Mouse (Mus musculus) layer of hippocampus, postnatal 36 days (tissue): ENCODE data around the gene Ndufa11. TPM values are rescaled to one million over a fixed set of nuclear protein-coding genes. Genes with fewer than 3 reads are reported as not detected.

Source experiments
- DNase-seq, 2 experiments: peaks; one replicate each; pipeline ENCODE4 v3.0.0; 2022
- total RNA-seq, 2 experiments: library from RNA; stranded (reverse); gene quantifications; 2 replicates each; pipeline ENCODE4 v1.2.3; 2021

Gene Ndufa11
- total RNA-seq, 2 experiments from 2014 or later, result 213 to 221 TPM

DNA sequence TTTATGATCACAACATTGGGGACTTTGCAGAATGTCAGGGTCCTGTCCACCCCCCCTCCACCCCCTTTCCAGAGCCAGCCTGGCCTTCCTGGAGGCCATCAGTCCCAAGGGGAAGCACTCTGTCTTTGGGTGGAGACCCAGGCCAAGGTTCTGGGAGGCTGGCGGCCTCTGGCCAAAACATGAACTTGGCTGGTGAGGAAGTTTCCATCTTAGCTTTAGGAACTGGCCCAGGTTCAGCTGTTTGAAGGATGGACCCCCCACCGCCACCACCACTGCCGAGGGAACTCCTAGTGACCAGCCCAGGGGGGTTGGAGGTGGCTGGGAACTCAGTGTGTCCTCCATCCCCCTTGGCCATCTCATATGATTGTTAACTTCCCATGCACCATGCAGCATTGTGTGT, 43.5 kb downstream of the Ndufa11 start:
- no peak for DNase-seq

DNA sequence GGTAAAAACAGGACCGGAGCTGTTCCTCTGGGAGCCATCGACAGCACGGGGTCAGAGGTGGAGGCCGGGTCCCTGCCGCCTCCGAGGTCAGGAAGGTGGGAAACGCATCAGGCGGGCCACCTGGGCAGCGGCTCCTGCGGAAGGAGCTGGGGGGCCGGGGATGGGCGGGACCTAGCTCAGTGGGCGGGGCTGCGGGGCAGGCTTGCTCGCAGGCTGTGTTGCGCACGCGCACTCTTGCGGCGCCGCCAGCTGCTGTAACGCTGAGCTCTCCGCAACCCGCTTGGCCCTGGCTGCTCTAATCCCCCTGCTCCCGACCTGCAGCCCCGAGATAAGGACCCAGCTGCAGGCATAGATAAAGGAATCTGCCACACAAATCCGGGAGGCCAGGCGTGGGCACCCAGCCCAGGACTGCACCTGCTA, 44.4 kb downstream of the Ndufa11 start:
- peak; percentile 83 to 88 for DNase-seq

DNA sequence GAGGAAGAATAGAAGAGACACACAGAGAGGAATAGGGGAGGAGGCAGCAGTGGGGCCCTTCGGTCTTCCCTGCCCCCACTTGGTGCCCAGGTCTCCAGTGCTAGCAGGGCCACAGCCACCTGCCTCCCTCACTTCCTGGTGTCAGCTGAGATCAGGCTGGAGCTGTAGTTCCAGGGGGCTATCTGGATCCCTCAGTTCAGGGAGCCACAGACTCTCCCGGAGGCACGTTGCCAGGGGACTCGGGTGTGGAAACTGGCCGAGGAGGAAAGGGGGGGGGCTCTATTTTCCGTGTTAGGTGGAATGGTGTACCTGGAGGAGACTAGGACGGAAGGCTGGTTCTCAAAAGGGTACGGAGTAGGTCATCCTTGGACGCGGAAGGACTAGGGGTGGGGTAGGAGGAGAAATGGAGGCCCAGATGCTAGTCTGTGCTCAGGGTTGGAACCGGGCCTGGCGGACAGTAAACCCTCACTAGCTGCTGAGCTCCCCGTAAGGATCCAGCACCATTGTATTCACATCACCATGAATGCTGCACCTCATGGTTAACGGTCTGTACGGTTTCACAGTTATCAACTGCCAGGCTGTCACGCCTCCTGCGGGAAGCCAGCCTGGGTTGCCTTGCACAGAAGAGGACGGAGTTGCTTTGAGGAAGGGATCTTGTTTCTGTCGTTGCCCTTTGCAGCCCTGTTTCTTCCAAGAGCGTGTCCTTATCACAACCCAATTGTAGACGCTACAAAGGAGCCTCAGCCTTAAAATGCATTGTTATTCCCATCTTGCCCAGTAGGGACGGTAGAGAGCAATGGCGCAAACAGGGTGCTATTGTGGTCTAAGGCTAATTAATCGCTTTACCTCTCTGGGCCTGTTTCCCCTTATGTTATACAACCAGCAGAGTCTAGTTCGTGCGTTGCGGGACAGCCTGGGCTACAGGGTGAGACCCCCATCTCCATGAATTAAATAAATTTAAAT, 45.5 kb downstream of the Ndufa11 start:
- DNase-seq, result peak in 1 of 2 experiments; percentile 60

DNA sequence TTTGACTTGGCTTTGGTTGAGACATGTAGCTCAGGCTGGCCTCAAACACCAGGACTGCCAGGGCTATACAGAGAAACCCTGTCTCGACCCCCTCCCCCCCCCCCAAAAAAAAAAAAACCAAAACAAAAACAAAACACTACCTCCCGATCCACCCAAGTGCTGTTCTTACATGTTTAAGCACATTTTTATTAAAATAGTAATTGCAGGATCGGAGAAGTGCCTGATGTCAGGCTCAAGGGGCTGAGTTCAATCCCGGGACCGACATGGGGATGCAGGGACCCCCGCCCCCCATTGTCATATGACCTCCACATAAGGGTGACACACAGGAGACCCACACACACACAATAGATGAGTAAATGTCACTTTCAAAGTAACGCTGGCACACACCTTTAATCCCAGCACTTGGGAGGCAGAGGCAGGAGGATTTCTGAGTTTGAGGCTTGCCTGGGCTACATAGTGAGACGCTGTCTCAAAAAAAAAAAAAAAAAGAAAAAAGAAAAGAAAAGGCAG, 46.2 kb downstream of the Ndufa11 start:
- DNase-seq, result no peak

DNA sequence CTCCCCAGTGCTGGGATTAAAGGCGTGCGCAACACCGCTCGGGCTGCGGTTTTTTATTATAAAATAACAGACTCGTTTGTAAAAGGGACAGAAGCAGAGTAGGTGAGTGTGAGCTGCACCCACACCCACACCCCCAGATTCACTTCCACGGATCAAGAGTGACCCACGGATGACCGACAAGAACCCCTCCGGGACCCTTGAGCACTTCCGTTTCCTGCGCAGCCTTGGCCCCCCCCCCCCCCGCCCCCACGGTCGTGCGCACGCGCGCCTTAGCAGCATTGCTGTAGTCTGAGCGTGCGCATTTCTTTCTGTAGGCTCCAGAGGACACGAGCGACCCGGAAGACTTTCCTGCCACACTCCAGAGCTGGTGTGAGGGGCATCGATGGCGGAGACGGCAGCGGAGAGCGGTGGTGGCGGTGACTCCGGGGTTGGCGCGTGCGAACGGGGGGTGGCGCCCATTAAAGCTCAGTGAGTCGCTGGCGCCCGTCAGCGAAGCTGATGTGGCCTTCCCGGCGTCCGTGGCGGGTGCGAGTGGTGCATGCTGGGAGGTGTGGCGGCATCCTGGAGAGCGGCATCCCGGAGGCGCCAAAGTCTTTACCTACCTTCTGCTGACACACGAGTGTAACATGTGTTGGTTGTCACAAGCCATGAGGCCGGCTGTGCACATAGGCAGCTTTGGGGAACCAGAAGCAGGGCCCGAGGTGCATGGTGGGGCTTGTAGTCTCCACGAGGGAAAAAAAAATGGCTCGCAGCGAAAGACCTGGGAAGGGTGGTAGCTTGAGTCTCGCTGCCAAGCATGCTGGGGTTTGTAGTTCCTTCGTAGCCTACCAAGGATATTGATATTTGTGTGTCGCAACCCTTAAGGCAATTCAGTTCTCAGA, 47.1 kb downstream of the Ndufa11 start, which contains the start of gene Dus3l:
TSS of gene Dus3l (plus strand) at position 284 of the 881 bp plus-strand sequence.
- DNase-seq, result peak; percentile 92 to 93

DNA sequence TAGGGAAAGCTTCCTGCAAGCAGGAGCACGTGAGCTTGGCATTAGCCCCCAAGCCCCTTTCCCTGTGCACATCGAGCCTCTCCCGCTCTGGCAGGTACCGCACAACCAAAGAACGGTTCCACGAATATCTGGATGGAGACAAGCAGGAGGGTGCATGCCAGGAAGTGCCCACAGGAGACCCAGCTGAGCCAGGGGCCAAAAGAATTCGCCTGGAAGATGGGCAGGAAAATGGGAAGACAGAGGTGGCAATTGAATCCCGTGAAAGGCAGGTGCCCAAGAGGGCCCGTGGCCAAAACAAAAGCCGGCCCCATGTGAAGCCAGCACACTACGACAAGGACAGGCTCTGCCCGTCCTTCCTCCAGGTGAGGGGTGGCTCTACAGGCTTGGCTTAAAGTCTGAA, 47.9 kb downstream of the Ndufa11 start:
- no peak for DNase-seq

DNA sequence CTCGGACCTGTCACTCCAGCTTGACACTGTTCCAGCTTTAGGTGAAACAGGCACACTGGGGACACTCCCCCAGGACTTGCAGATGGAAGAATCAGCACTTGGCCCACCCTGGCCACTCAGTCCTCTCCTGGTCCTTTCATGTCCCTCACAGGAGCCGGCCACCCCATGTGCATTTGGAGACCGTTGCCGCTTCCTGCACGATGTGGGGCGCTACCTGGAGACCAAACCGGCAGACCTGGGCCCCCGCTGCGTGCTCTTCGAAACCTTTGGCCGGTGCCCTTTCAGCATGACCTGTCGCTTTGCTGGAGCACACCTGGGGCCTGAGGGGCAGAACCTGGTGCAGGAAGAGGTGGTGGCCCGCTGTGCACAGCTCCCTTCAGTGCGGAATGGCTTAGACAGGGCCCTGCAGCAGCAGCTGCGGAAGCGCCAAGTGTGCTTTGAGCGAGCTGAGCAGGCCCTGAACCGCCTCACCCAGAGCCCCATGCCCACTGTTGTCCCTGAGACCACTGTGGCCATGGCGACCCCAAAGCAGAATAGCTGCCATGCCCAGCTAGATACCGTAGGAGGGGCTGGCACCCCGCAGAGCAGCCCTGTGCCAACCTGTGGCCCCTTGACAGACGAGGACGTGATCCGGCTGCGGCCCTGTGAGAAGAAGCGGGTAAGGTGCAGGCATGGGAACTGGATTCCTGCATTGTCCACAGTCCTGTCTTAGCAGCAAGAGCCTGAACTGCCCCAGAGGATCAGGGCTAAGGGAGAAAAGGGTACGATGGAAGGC, 49.3 kb downstream of the Ndufa11 start:
- DNase-seq, result no peak

DNA sequence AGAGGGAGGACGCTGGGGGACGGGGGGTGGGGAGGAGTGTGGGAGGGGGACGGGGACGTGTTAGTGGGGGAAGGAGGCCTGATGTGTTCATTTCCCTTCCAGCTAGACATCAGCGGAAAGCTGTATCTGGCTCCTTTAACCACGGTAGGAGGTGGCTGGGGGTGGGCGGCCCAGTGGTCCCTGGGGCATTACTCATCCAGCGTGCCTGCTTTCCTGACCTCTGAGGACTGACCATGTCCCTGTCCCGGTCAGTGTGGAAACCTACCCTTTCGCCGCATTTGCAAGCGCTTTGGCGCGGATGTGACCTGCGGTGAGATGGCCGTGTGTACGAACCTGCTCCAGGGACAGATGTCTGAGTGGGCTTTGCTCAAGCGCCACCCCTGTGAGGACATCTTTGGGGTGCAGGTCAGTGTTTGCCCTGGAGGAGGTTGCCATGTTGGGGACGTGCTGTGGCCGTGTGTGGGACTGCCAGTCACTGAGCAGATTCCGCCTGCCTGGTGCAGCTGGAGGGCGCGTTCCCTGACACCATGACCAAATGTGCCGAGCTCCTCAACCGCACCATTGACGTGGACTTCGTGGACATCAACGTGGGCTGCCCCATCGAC, 50.1 kb downstream of the Ndufa11 start:
- no peak for DNase-seq

DNA sequence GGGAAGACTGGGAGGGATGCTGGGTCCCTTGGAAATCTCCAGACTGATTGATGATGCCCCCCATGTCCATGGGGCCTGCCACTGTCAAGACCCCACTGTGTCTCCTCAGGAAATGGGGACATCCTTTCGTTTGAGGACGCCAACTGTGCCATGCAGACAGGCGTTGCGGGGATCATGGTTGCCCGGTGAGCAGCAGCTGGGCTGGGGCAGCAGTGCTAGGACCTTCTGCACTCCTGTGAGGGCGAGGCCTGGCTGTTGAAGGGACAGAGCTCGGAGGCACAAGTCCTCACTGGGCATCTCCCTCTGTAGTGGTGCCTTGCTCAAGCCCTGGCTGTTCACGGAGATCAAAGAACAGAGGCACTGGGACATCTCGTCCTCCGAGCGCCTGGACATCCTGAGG, 51.4 kb downstream of the Ndufa11 start:
- no peak for DNase-seq

DNA sequence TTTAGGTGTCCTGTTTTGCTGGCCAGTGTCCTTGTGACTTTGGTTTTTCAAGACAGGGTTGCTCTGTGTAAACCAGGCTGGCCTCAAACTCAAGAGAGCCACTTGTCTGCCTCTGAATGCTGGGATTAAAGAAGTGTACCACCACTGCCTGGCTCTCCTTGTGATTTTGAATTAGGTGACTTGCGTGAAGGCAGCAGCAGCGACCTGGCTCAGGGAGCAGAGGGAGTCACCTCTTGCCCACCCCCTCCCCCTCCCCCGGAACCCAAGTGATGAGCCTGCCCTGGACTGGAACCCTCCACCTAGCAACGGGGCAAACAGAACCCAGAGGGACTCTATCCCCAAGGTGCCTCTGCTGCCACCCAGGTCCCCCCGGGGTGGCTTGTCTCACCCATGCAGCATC, 52.4 kb downstream of the Ndufa11 start, which contains the start of gene Prr22:
TSS of gene Prr22 (plus strand) at position 301 of the 400 bp plus-strand sequence.
- DNase-seq, result no peak

Other genes starting within 250 kb of the Ndufa11 start
- gene Ptprs, start 241.3 kb upstream of the Ndufa11 start, total RNA-seq, result 100 to 1,000 TPM; 657 to 686 TPM
- gene Znrf4, start 205.3 kb upstream of the Ndufa11 start, total RNA-seq, result not detected
- gene Gm20219, start 163.4 kb upstream of the Ndufa11 start, total RNA-seq, result 1 to 10 TPM; 3.3 to 5.4 TPM
- gene Safb2, start 133.2 kb upstream of the Ndufa11 start, total RNA-seq, result 100 to 1,000 TPM; 142 to 174 TPM
- 100 to 1,000 TPM; 178 to 183 TPM for gene Safb, start 132.9 kb upstream of the Ndufa11 start, total RNA-seq
- gene 2410015M20Rik, start 108.0 kb upstream of the Ndufa11 start, total RNA-seq, result 100 to 1,000 TPM; 123 to 131 TPM
- gene Rpl36, start 104.4 kb upstream of the Ndufa11 start, total RNA-seq, result 100 to 1,000 TPM; 358 to 400 TPM
- 10 to 100 TPM; 58.7 to 59.4 TPM for gene Lonp1, start 90.9 kb upstream of the Ndufa11 start, total RNA-seq
- under 1 TPM; 0.82 to 0.91 TPM for gene Catsperd, start 89.6 kb upstream of the Ndufa11 start, total RNA-seq
- gene Ranbp3, start 44.5 kb upstream of the Ndufa11 start, total RNA-seq, result 10 to 100 TPM; 86.7 to 88.3 TPM
- 10 to 100 TPM; 10.4 to 14.2 TPM for gene Vmac, start 255 bp downstream of the Ndufa11 start, total RNA-seq
- 1 to 10 TPM; 2.8 to 3.9 TPM for gene Nrtn, start 39.8 kb downstream of the Ndufa11 start, total RNA-seq
- gene Dus3l, start 47.0 kb downstream of the Ndufa11 start, total RNA-seq, result 10 to 100 TPM; 68.6 to 71.1 TPM
- gene Prr22, start 52.5 kb downstream of the Ndufa11 start, total RNA-seq, result 1 to 10 TPM; 1.4 to 1.5 TPM
- gene Rfx2, start 113.2 kb downstream of the Ndufa11 start, total RNA-seq, result 1 to 10 TPM; 5.0 TPM
- not detected for gene Acsbg2, start 156.7 kb downstream of the Ndufa11 start, total RNA-seq
- gene 1700061G19Rik, start 157.7 kb downstream of the Ndufa11 start, total RNA-seq, result under 1 TPM; 0.17 to 0.23 TPM
- gene Mllt1, start 217.6 kb downstream of the Ndufa11 start, total RNA-seq, result 10 to 100 TPM; 82.4 to 90.3 TPM